Mouse (Mus musculus) kidney, postnatal 10 days (tissue): ENCODE measurements around the gene Mef2c.
A peak's percentile ranks its signal among the peaks of the same experiment; 100 is the strongest.

Experiments
- DNase-seq: peaks from one replicate; pipeline ENCODE4 v3.0.0; 2021; ENCODE audit warnings: mixed read lengths

Gene Mef2c

DNA sequence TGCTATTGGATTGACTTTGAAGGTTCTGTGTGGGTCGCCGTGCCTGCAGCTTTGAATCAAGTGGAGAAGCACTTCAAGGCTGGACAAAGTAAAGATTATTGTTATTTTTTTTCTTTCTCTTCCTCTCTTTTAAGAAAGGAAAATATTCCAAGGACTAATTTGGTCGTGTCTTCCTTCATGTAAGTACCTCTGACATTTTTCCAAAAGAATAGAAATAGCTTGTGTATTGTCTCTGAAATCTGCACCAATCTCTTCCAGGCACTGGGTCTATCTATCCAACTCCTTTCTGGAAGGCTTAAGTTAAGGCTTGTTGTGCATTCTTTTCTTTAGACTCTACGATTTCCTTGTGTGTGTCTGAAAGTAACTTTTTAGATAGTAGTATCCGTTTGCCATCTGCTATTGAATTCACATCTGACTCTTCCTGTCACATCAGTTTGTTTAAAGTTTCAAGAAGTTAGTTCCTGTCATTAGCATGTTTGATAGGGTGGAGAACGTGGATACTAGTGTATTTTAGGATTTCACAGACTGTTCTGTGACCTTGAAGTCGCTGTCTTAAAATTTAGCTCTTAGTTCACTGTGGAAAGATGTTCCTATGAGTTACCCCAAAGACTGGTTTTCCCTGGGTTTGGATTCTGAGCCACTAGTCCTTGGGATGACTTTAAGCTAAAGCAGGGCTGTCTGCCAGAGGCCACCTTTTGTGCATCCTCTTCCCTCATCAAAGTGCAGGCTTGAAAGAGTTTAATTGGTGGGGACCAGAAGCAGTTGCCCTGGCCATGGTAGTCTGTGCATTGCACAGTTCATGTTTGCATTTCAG lies 21.3 kb downstream of the Mef2c start:
- peak; percentile 18 for DNase-seq

DNA sequence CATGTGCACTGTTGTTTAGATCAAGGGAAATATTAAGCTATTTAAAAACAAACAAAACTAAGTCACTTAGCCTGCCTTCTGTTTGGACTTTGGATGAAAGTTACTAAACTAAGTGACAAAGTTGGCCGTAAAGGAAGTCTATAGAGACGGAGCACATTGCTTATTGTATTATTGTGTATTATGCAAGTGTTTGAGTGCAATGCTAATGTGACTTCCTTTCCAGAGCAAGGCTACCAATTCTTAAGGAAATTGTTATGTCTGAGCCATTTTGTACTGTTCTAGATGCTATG lies 21.8 kb downstream of the Mef2c start:
- DNase-seq: no peak

DNA sequence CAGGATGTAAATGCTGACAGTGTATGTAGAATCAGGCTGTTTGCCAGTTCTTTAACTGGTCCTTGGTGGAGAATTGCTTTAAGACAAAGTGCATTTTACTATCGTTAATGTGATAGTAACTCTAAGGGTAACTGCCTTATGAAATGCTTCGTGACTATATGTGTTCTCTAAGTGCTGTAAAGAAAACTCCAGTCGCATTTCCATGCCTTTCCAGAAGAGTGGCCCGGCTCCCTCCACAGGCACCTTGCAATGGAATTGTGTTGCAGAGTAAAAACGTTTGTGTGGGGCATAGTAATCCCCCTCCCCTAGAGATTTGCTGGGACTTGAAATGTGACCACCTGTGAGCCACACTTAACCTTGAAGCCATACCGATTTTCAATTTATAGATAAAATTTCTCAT lies 22.2 kb downstream of the Mef2c start:
- DNase-seq: no peak

DNA sequence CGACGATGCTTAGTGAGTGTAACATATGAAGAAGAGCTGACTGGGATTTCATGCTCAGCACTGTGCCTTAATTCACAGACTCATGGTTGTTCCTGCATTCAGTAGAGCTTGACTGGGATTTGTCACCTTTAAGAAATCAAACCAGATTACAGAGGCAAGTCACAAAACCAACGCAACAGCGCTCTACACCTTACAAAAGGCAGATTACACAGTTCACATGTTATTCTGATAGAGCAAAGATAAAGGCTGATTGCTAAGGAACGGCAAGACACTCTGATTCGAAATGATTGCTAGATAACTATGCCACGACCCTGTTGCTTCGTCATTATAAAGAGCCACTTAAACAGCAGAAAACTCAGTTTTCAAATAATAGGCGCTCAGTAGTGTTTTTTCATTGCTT lies 24.1 kb downstream of the Mef2c start:
- DNase-seq: no peak

DNA sequence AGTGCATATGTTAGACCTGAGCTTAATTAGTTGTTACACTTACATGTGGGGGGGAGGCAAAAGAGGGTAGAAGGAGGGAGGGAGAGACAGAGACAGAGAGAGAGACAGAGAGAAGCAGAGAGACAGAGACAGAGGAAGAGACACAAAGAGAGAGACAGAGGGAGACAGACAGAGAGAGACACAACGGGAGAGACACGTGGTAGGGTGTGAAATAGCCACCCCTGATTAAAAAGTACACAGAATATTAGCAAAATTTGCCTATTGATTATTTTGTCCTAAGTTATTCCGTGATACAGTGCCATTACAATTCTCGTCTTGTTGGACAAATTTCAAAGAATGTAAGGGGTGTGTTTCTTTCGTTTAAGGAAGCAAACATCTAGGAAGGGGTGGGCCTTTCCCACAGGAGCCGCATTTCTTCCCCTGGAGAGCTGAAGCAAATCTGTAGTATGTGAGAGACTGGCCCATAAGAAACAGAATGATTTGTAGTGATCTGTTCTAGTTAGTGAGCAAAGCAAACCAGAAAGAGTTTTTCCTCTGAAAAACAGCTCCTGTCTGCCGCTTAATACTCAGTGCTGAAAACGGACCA lies 26.0 kb downstream of the Mef2c start:
- DNase-seq: peak; percentile 11

DNA sequence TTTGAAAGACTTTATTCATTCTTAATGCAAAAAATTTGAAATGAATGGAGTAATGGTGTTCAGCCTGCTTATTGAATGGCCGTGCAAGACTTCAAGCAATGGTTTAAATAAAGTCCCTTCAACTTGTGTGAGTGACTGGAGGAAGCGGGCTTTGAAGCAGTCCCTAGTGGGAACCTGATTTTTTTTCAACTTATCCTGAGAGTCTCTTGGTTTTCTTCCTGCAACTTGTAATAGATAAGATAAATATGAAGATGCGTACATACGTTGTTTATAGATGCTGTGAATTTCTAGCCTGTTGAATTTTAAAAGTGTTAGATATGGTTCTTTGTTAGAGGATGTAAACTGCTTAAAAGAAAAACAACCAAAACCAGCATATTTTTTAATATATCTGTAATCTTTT lies 27.1 kb downstream of the Mef2c start:
- DNase-seq: no peak

DNA sequence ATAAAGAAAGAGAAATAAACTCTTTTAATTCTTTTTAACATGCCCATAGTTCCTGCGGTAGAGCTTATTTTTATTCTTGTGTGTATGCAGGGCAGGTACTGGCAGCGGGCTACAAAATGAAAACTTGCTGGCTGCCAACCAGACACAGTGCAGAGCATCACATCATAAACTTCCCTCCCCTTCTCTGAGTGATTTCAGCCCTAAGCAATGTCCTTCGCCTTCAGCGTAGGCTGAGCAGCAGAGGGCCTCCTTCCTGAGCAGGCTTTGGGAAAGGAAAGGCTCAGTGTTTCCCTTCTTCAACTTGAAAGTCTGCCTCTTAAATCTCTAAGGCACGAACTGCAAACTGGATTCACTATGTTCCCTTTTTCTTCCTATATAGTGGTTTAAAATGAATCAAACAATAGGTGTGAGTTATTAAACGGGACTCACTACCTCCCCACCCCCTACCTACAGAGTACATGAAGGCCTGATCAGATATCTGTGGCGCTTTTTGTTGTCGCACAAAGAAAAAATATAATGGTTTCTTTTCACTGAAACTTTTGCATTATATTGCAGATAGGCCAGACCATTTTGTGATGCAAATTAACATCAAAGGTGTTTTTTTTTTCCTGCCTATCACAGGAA lies 28.2 kb downstream of the Mef2c start:
- peak; percentile 45 for DNase-seq

DNA sequence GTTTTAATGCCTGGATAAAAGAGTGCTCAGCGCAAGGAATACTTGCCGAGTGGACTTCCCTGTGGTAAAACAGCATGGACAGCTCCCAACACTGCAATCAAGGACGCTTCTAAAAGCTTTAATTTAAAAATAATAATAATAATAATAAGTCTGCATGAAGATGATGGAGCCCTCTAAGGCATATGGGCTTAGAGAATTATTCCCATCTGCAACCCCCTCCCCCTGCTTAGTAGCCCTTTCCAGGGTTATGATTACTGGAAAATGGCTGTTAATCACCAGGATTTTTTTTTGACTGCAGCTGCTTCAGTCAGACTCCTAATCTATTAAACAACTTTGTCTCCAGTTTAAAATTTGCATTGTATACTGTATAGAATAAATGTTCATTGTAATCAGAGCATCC lies 32.5 kb downstream of the Mef2c start:
- no peak for DNase-seq

DNA sequence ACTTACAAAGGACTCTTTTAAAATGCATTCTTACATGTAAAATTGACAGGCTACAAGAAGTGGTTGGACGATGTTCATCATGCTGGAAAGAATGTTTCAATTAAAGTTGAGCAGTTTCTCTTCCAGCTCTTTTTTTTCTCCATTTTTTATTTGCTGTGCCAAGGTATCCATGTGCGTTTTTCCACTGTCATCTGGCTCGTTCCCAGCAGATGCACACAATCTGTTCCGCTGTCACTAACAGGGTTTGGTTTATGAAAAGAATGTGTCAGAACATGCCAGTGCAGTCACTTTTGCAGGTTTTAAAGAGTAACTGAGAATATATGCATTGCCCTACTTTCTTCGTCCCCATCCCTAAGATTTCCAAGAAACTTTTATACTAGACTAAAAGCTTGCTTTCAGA lies 33.3 kb downstream of the Mef2c start:
- no peak for DNase-seq

DNA sequence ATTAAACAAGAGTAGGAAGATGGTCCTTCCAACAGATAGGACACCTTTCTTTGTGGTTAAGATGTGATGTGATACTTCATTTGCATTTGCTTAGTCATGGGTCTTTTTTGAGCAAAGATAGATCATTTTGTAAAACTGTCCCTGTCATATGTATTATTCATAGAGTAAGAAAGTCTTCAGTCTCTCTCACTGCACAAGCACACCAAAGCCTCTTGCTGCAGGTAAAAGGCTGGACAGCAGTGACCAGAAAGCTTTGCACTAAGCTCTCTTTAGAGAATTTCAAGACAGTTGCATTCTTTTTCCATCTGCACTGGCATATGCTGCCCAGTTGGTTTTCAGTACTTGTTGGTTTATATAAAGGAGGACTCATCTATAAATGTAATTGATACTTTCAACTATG lies 36.1 kb downstream of the Mef2c start:
- DNase-seq: no peak

DNA sequence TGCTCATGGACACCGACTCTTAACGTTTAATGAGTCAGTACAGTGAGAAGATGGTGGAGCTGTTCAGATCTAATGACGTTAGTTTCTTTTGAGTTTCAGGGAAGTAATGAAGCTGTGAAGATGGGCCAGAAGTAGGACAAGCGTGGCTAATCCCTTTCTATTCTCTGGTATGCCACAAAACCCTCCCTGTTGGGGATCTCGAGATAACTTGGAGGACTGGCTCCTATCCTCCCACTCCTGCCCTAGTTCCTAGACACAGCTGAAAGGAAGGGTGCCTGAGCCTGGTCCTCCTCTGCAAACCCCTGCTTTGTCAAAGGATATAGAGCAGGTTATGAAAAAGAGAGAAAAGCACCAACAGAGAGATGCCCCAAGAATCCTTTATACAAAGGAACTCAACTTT lies 38.8 kb downstream of the Mef2c start:
- DNase-seq: no peak

DNA sequence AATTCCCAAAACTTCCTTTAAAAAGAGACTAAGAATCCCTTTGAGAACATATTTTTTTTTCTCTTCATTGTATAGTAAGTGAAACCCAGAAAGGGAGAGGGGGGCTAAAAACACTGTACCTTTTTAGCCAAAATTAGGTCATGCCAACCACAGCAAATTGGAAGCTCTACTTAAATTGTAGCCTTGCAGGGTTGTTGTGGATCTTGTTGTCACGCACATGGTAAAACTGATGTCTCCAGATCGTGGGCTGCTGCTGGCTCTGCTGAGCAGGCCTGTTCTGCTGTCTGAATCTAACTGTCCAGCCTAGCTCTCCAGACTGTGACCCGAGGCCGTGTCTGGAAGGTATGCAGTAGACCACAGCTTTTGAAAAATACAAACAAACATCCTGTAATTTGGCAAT lies 40.9 kb downstream of the Mef2c start:
- no peak for DNase-seq

DNA sequence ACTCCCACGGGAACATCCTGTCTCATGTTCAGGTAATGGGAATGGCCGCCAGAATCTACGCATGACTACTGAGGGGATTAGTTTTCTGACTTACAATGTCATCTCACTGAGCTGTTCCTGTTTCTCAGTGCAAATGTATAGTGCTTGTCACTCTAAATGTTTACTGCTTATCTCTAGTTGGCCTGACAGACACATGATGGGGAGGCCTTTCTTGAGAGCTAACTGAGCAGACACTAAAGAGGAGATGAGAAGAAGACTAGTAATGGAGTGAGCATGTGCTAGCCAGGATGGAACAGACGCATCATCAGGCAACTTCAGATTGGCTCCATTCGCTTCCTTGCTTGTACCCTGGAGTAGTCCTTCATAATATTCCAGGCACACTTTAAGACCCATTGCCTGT lies 43.0 kb downstream of the Mef2c start:
- DNase-seq: no peak

DNA sequence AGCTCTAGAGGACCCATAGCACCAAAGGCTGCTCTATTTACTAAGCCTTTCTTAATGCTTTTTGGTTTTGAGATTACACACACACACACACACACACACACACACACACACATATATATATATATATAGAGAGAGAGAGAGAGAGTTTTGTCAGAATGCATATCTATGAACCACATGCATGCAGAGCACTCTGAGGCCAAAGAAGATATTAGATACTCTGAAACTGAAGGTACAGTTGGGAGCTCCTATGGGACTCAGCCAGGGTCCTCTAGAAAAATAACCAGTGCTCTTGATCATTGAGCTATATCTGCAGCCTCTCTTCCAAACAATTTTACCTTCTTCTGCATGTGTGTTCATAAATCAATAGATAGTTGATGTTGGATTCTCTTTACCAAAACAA lies 47.4 kb downstream of the Mef2c start:
- DNase-seq: no peak

DNA sequence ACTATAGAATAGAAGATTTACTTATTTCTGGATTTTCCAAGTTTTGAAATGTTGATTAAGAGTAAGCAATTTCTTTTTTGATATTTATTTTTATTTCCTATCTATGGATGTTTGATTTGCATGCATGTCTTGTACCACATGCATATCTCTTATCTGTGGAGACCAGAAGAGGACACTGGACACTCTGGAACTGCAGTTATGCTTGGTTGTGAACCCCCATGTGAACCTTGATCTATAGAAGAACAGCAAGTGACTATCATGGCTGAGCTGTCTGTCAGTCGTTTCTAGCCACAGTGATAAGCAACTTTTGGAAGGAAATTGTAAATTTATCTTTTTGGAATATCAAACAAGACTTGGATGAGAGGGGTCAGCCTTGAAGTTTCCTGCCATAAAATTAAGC lies 48.2 kb downstream of the Mef2c start:
- no peak for DNase-seq

DNA sequence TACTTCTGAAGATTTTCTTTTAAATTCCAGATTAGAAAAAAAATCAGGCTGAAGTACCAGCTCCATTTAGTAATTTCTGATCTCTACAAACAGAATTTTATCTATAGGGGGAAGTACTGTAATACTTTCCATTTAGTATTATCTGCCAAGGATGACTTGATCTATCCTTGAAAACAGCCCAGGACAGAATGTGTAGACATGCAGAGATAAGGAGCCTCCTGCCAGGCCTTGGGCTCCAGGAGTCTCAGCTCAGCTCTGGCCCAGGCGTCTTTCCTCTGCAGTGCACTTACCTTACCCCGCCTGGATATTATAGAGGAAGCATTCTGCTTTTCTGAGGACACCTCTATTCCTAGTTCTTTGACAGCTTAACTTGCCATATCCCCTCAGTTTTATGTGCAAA lies 59.4 kb downstream of the Mef2c start:
- no peak for DNase-seq

DNA sequence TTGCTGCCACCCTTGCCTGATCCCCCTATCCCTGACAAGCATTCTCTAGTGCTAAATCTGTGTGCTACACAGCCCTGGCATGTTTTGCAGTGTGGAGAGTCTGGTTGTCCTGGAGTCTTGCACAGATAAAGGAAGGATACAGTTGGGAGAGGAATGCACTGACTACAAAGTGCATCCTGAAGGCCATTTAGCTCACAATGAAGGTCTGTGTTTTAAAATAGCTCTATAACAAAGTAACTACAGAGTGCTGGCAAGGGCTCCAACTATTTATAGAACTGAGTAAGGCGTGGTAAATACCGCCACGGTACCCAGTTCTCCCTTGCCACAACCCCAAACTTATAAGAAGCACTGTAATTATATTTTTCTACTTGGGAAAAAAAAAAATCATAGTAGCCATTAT lies 61.9 kb downstream of the Mef2c start:
- no peak for DNase-seq

DNA sequence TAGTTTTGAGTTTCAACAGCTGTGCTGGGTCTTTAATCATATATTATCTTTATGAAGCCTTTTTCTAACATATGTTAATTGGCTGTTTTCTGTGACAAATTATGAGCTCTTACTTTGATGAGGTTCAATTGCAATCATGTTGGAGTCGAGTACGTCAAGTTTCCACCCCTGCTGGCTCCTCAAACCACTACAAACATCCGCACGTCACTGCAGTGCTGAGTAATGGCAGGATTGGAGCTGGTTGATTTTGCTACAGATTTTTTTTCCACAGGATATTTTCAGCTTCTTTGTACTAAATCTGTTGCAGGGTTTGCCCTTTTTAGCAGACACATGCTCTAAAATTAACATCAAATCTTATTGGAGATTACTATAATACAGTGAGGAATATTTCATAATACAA lies 62.3 kb downstream of the Mef2c start:
- peak; percentile 46 for DNase-seq

DNA sequence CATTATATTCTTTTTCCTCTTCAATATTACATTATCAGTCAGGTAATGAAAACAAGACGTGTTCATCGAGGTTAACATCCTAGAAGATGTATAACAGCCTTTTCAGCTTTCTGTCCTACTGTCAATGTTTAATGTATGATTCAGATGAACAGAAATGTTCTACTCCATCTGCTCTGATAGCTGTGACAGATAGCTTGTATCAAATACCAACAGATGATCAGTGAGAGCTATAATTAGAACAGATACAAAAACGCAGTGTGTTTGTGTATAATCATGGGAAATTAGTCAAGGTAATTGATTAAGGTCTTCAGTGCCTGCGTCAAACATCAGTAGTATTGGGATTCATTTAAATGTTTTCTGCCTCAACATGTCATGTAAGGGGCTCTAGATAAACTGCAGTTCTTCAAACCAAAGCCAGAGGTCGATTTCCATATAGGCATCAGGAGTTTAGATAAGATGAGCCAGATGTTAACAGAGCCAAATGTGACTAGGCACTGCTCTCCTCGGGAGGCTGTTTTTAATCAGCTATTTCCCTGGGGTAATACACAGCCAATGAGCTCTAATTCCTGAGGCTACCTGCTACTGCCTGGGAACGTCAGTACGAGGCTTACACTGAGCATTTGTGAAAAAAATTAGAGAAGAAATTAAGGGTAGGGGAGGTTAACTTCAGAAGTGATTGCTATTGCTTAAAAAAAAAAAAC lies 63.1 kb downstream of the Mef2c start:
- DNase-seq: no peak

DNA sequence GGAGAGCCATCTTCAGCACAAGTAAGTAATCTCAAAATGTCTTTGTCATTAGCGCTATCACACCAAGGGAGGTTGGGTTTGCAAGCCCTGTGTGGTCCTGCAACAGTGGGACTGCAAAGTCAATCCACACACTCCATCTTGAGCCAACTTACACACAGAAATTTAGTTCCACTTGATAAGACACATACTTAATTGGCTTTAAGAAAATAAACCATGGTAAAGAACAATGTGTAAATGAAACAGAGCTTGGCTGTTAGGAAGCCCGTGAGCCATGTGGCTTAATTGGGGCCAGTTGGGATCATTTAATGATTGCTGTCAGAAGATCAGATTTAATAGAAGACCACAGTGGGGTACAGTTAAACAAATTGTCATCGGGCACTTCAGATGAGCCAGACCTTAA lies 63.8 kb downstream of the Mef2c start:
- DNase-seq: no peak

DNA sequence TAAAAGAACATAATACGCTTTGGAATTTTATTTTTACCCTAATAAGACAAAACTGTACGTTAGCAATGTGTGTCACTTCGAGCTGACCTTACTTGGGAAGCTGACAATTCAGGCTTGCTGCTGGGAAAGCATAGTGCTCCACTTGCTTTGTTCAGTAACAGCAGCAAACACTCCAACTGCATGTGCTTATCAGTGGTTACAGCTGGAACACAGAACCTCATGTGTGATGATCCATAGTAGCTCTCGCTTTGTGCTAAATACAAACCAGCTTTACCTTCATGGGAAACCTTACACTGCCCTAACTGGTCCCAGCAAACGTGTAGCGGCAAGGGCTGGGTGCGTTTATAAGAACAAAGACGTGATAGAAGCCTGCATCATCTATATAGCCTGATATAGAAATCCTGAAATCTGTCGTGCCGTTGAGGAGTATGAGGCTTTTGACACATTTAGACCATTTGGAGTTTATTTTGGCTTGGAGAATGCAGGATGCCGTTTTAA lies 65.0 kb downstream of the Mef2c start:
- DNase-seq: no peak

DNA sequence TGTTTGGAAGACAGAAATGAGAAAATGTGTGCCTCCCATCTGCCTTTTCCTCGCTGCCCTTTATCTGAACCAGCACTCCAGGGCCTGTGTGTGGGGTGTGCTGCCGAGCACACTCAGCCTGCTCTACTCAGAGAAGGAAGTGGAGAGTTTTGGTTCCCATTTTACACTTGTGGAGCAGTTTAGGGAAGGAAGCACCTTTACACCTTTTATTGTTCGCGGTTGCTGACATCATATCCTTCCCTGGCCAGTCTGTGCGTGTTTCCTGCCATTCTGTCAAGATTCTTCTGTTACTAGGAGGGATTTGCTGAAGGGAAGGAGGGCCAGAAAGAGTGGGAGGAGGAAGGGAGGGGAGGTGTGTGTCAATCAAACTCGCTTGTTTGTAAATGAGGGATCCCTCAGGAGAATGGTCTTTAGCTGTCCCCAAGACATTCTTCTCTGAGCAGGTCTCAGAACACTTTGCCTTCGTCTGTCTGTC lies 68.2 kb downstream of the Mef2c start:
- peak; percentile 62 for DNase-seq

DNA sequence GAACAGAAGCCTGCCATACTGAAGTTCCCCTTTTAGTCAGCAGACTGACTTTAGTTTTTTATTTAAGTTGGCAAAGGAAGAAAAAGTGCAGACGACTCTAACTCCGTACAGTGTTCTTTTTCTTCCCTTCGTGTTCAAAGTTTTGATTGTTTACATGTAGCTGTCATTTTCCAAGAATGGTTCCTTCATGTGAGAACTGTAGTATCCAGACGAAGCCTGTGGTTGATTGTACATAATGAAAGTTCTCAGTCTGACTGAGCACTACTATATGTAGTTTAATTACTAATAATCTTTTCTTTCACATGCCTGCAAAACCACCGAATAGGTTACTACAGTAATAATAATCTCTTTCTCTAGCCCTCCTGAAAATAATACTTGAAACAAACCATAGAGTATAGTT lies 68.6 kb downstream of the Mef2c start:
- no peak for DNase-seq

DNA sequence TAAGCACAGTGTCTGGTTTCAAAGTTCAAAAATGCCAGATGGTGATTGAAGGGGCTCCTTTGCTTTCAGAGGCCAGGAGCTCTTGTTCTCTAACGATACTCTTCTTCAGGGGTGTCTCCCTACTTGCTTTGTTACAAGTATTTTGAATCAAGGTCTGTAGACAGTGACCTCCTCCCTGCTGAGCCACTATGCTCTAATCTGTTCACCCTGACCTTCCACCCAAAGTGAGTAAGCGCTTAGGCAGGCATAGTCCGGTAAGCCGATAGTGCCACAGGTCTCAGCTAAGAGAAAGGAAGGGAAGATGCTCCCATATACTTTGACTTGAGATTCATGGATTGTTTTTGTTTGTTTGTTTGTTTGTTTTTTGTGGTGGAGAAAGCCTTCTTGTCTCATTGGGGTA lies 69.5 kb downstream of the Mef2c start:
- no peak for DNase-seq
